Mouse (Mus musculus): Measurements from ENCODE around the gene Adamtsl3.

Adamtsl3 gene

DNA sequence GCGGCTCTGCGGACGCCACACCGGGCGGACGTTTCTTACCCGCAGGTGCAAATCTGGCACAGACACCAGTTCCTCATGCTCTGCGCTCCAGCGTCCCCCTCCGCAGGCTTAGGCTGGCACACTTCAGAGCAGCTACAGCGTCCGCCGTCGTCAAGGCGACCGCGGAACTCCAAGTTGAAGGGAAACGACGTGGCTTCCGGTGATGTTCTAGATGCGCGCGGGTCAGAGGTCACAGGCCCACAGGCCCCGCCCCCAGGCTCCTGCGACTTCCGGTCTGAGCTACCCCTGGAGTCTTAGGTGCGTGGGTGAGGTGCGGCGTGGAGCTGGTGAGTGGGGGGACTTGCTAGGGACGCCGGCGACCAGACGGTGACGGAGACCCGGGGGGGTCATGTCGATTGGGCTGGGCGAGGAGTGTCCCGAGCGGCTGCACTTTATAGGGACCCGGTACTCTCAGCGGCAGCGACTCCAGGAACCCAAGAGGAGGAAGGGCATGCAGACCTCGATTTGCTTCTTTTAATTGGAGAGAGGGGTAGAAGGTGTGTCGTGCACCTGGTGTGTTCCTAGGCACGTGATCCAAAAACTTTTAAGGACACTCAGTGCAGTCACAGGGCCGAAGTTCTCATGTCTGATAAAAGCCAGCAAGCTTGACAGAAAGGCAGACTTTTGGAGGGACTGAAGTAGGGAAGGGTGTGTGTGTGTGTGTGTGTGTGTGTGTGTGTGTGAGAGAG lies 313.0 kb downstream of the Adamtsl3 start, which contains the start of the genes Saxo2 and Efl1:
Saxo2 (minus strand) TSS at position 176 of the 728 bp plus-strand sequence.
Efl1 (plus strand) TSS at position 262 of the 728 bp plus-strand sequence.
- DNase-seq (ENCODE audit: low spot score), result peak; percentile 98

DNA sequence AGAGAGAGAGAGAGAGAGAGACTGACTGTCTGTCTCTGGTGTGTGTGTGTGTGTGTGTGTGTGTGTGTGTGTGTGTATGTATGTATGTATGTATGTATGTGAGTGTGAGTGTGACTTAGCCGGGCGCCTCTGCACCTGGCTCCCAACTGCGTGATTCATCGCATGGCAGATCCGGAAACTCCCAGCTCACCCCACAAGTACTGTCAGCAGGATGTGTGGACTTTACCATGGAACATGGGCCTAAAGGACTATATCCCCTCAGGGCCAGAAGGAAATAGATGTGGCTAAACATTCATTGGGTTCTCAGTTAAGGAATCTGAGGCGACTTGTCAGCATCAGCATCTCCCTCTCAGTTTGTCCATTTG lies 313.6 kb downstream of the Adamtsl3 start:
- DNase-seq (ENCODE audit: low spot score), result no peak
